Mouse (Mus musculus) small intestine, adult 2 months (tissue): ENCODE measurements at regions not wholly inside any gene's neighbourhood (a gene's known extent, or its start where the extent isn't known, plus 50 kb on each side); places are given as distances from the start of the nearest gene placed in this dataset.

Source experiments
- H3K27ac ChIP-seq: fragments of 200-500 bp; 2 replicates; pipeline ENCODE4 v1.5.1; 2012; ENCODE audit warnings: low read depth, low read length, control low read depth, inconsistent platforms; ENCODE audit not compliant: insufficient read depth
- H3K27me3 ChIP-seq: fragments of 200-500 bp; 2 replicates; pipeline ENCODE4 v1.6.1; 2012; ENCODE audit warnings: mild to moderate bottlenecking, moderate library complexity, low read length, inconsistent platforms; ENCODE audit not compliant: control insufficient read depth, insufficient read depth
- H3K36me3 ChIP-seq: fragments of 200-500 bp; 2 replicates; pipeline ENCODE4 v1.6.1; 2012; ENCODE audit warnings: mild to moderate bottlenecking, low read length, control low read depth, inconsistent platforms; ENCODE audit not compliant: control insufficient read depth, insufficient read depth
- H3K4me1 ChIP-seq: fragments of 200-500 bp; 2 replicates; pipeline ENCODE4 v1.6.1; 2012; ENCODE audit warnings: low read length, inconsistent platforms, mixed read lengths; ENCODE audit not compliant: control insufficient read depth, insufficient read depth, insufficient read length
- H3K4me3 ChIP-seq: fragments of 200-500 bp; 2 replicates; pipeline ENCODE4 v1.5.1; 2012; ENCODE audit warnings: low read depth, mild to moderate bottlenecking, control low read depth, inconsistent platforms, low read length, moderate library complexity
- CTCF ChIP-seq: fragments of 200-500 bp; IDR thresholded peaks from 2 replicates; pipeline ENCODE4 v1.5.1; 2012; ENCODE audit warnings: low read depth, mild to moderate bottlenecking, control low read depth, inconsistent platforms, low read length, moderate library complexity, mixed read lengths; ENCODE audit not compliant: insufficient replicate concordance, insufficient read length; ENCODE audit errors: extremely low read depth
- POLR2A ChIP-seq: fragments of 200-500 bp; IDR thresholded peaks from 2 replicates; pipeline ENCODE4 v1.6.1; 2012; ENCODE audit warnings: low read depth, mild to moderate bottlenecking, control low read depth, inconsistent platforms, low read length, moderate library complexity
- WGBS: fragments of 180-500 bp; shearing (Covaris S2); methylation state at CpG from one replicate; pipeline ENCODE4 v1.1.7; 2018; 5-methylcytosine and 5-hydroxymethylcytosine counted together

GRCm38 (mm10) chr3:120055216-120056154, 271.2 kb upstream of the Ptbp2 start:
- Histone ChIP-seq H3K27me3 (no peaks in the 10 kb centered on the region), H3K27ac (no peak overlapping the region), H3K4me3 (no peak overlapping the region), H3K4me1 (no peaks in the 10 kb centered on the region), H3K36me3 (no peaks in the 10 kb centered on the region)
- 78% methylated on average over 8 of the region's 8 CpGs for WGBS
- TF ChIP-seq CTCF: no peak
- no peak for TF ChIP-seq POLR2A

- no peak for TF ChIP-seq POLR2A
- TF ChIP-seq CTCF: no peak
- Histone ChIP-seq H3K4me1 (no peaks in the 10 kb centered on the region), H3K4me3 (no peak overlapping the region), H3K27me3 (no peaks in the 10 kb centered on the region), H3K27ac (no peak overlapping the region), H3K36me3 (no peaks in the 10 kb centered on the region)
- WGBS: 87% methylated on average over 3 of the region's 3 CpGs
Measured at GRCm38 (mm10) chr3:120047238-120047637, 263.0 kb upstream of the Ptbp2 start.

DNA sequence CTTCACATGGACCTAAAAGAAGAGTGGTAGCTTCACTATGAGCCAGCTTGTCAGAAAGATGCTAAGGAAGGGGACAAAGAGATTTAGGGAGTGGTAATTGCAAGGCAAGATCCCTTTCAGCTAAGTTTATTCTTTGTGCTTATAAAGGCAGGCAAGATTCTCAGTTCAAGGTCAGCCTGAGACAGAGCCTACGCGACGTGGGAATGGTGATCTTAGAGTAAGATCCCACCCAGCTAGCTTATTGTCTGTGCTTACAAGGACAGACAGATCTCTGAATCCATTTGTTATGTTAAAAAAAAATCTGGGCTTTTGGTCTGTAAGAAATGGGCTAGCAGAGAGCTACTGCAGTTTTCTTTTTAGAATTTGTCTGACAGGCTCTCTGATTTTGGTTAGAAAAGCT, 253.3 kb upstream of the Ptbp2 start:
- Histone ChIP-seq H3K4me3 (no peak overlapping the region), H3K36me3 (no peaks in the 10 kb centered on the region), H3K27ac (no peak overlapping the region), H3K4me1 (no peaks in the 10 kb centered on the region), H3K27me3 (no peaks in the 10 kb centered on the region)
- TF ChIP-seq CTCF: no peak
- no peak for TF ChIP-seq POLR2A
- 93% methylated on average over 3 of the region's 3 CpGs for WGBS

DNA sequence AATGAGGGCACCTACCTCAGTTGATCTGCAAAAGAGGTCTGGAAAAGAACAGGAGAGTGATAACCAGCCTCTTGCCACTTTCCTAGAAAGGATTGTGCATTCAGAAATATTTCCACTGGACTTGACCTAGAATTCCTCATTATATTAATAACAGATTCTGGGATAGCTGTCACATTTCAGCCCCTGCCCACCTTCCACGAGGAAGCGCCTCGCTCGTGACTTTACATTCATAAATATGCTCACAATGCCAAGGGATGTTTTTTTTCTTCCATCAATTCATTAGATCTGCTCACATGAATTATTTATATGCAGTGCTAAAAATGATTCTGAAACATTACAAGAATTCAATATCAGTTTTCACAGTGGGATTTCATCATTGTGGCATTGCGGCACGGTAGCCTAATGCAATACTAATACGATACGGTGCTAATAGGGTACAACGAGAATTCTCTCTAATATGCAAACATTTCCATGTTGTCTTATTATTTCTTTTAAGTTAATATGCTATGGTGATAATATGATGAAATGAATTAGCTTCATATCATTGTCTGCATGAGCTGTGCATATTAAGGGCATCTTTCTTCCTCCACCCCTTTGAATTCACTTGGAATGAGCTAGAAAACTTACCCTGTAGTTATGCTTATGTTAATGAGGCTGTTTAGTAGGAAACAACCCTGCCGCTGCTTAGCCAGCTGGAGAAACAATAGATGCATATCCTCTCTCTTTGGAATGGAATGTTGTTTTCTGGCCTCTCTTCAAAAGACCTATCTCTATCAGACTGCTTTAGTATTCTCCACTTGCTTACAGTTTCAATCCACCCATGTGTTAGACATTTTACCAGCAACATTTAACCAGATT, 235.8 kb upstream of the Ptbp2 start:
- TF ChIP-seq CTCF (no peak), POLR2A (no peak)
- WGBS: 92% methylated on average over 10 of the region's 10 CpGs
- Histone ChIP-seq H3K27ac (no peak overlapping the region), H3K4me1 (no peaks in the 10 kb centered on the region), H3K27me3 (no peaks in the 10 kb centered on the region), H3K4me3 (no peak overlapping the region), H3K36me3 (no peaks in the 10 kb centered on the region)

DNA sequence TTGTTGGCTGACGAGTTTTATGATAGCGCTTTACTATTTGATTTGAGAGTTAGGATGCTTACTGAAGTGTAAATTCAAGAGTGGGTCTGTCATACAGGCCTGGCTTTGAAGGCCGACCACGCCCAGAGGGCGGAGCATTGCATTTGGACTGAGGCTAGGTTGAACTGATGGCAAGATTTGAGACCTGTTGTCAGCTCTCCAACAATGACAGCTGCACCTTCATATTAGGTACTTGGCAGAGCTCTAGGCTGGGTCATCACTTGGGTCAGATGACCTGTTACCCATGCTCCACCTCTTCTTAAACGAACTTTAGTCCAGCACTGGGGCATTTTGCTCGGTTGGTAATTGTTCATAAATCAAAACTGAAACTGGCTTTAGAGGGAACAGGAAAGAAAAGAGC, 231.1 kb upstream of the Ptbp2 start:
- Histone ChIP-seq H3K27me3 (no peaks in the 10 kb centered on the region), H3K4me1 (no peaks in the 10 kb centered on the region)
- TF ChIP-seq CTCF (no peak), POLR2A (no peak)

GRCm38 (mm10) chr3:120011861-120012260, 227.6 kb upstream of the Ptbp2 start:
- no peak overlapping the region for H3K4me3 ChIP-seq
- 33% methylated on average over 3 of the region's 3 CpGs for WGBS
- no peaks in the 10 kb centered on the region for H3K27me3 ChIP-seq
- TF ChIP-seq POLR2A: no peak
- no peaks in the 10 kb centered on the region for H3K36me3 ChIP-seq
- H3K27ac ChIP-seq: no peak overlapping the region
- no peaks in the 10 kb centered on the region for H3K4me1 ChIP-seq

More for the DNA sequence above, 231.1 kb upstream of the Ptbp2 start:
- H3K4me3 ChIP-seq: no peak overlapping the region
- H3K27ac ChIP-seq: no peak overlapping the region
- no peaks in the 10 kb centered on the region for H3K36me3 ChIP-seq
- 69% methylated on average over 7 of the region's 7 CpGs for WGBS

DNA sequence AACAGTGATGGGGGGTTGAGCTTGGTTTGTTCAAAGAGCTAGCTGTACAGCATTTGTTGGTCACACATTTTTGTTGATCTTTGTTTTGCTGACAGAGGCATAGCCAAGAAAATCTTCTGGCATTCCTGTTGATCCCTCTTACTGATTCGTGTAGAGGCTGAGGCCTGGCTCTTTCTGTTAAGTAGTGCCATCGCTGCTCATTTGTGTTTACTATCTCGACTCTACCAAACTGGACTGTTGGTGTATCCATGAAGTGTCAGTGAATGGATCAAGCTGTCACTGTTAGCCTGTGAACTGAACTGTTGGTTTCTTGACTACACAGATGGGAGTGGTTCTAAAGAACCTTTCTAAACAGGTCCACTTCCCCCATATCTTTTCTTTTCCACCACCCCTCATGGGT, 223.8 kb upstream of the Ptbp2 start:
- no peaks in the 10 kb centered on the region for H3K4me1 ChIP-seq
- no peak overlapping the region for H3K4me3 ChIP-seq
- no peak overlapping the region for H3K27ac ChIP-seq
- no peaks in the 10 kb centered on the region for H3K27me3 ChIP-seq
- no peaks in the 10 kb centered on the region for H3K36me3 ChIP-seq
- 72% methylated on average over 3 of the region's 3 CpGs for WGBS
- TF ChIP-seq POLR2A: no peak
- TF ChIP-seq CTCF: no peak
